Mouse (Mus musculus) lung, adult 2 months (tissue): ENCODE results near the gene Tpx2.

ENCODE experiments used
- CTCF ChIP-seq: fragments of 200-500 bp; IDR thresholded peaks from 2 replicates; pipeline ENCODE4 v1.5.1; 2011; ENCODE audit warnings: mild to moderate bottlenecking, low read length, control low read depth; ENCODE audit not compliant: insufficient read depth
- POLR2A ChIP-seq: fragments of 200-500 bp; IDR thresholded peaks from 2 replicates; pipeline ENCODE4 v1.6.1; 2011; ENCODE audit warnings: low read depth, mild to moderate bottlenecking, control low read depth, low read length, borderline replicate concordance; ENCODE audit errors: extremely low read depth

GRCm38 (mm10) chr2:152933614-152934013 lies 85.8 kb downstream of the Tpx2 start:
- no peak for TF ChIP-seq POLR2A
- TF ChIP-seq CTCF, result peak; percentile 69
